Mouse (Mus musculus) stomach, adult 2 months (tissue): Measurements from ENCODE around the gene Scml2. TPM values are rescaled to one million over a fixed set of nuclear protein-coding genes. Genes with fewer than 3 reads are reported as not detected.

Experiments used
- polyA plus RNA-seq: library from polyadenylated mRNA; depleted of rRNA; stranded (reverse); fragments of >200 nt; gene quantifications from 2 replicates; pipeline ENCODE4 v1.2.3, GENCODE M21; 2012; rRNA removed

The Scml2 gene
- 0.04 and 0.08 TPM in 2 replicates for polyA plus RNA-seq

GRCm38 (mm10) chrX:161116893-161117292, at the start of gene Scml2:
TSS of gene Scml2 (plus strand) at chrX:161117193.

GRCm38 (mm10) chrX:161287156-161287555, 170.2 kb downstream of the Scml2 start, which contains the start of gene Gm15262:
TSS of gene Gm15262 (plus strand) at chrX:161287456.

Other genes starting within 250 kb of the Scml2 start
- gene Gja6, start 210.1 kb upstream of the Scml2 start, polyA plus RNA-seq = 0.03 TPM in 1 of 2 replicates, not detected in the other
- gene Cdkl5, start 122.5 kb upstream of the Scml2 start, polyA plus RNA-seq = 0.05 and 0.16 TPM in 2 replicates
- not detected in 2 replicates for gene Gm15262, start 170.3 kb downstream of the Scml2 start, polyA plus RNA-seq